Mouse (Mus musculus) spleen, adult 2 months (tissue): ENCODE data around the gene Dusp23.

ENCODE experiments used
- CTCF ChIP-seq: fragments of 200-500 bp; IDR thresholded peaks from 2 replicates; pipeline ENCODE4 v1.5.1; 2011; ENCODE audit warnings: mild to moderate bottlenecking, inconsistent platforms; ENCODE audit not compliant: insufficient read depth, insufficient read length, insufficient replicate concordance; ENCODE audit errors: extremely low read depth
- POLR2A ChIP-seq: fragments of 200-500 bp; IDR thresholded peaks from 2 replicates; pipeline ENCODE4 v1.6.1; 2011; ENCODE audit warnings: low read depth, low read length, inconsistent platforms

GRCm38 (mm10) chr1:172612745-172613144 is 20.0 kb downstream of the Dusp23 start:
- TF ChIP-seq CTCF (no peak), POLR2A (no peak)
